Mouse (Mus musculus): ENCODE results near the gene Hivep3. TPM values are rescaled to one million over a fixed set of nuclear protein-coding genes. Genes with fewer than 3 reads are reported as not detected.

The Hivep3 gene
- polyA plus RNA-seq, 2 experiments = 3.8 to 5.1 TPM

- no peaks in the 10 kb centered on the region for H3K9me3 ChIP-seq (ENCODE audit: control insufficient read depth, low read length)
- no peaks in the 10 kb centered on the region for H3K36me3 ChIP-seq (ENCODE audit: control insufficient read depth, insufficient read depth, low read length)
- TF ChIP-seq POLR2A (IDR thresholded peaks at IDR 0.05; ENCODE audit: borderline replicate concordance, extremely low read depth, insufficient read depth, insufficient read length) = no peak
- no peak overlapping the region for H3K27ac ChIP-seq (replicated peaks; ENCODE audit: low read depth, low read length)
- ATAC-seq (ENCODE audit: low FRiP score, low read depth) (no peak), DNase-seq (ENCODE audit: low spot score) (no peak)
- no peak overlapping the region for H3K4me2 ChIP-seq (replicated peaks; ENCODE audit: low read depth, low read length, severe bottlenecking)
- no peaks in the 10 kb centered on the region for H3K27me3 ChIP-seq (ENCODE audit: control insufficient read depth, insufficient read depth, low read length)
- H3K4me3 ChIP-seq (replicated peaks; ENCODE audit: low read length) = no peak overlapping the region
- WGBS = 85% methylated on average over 4 of the region's 4 CpGs
- no peak overlapping the region for H3K9ac ChIP-seq (ENCODE audit: low read depth, low read length, severe bottlenecking)
- H3K4me1 ChIP-seq (ENCODE audit: control insufficient read depth, insufficient read depth, low read length) = no peaks in the 10 kb centered on the region
Measured at GRCm38 (mm10) chr4:119904296-119904695, 170.7 kb downstream of the Hivep3 start.

GRCm38 (mm10) chr4:119907106-119907505 is 173.5 kb downstream of the Hivep3 start:
- Histone ChIP-seq H3K27me3 (ENCODE audit: control insufficient read depth, insufficient read depth, low read length) (no peaks in the 10 kb centered on the region), H3K27ac (replicated peaks; ENCODE audit: low read depth, low read length) (no peak overlapping the region), H3K9me3 (ENCODE audit: control insufficient read depth, low read length) (no peaks in the 10 kb centered on the region), H3K36me3 (ENCODE audit: control insufficient read depth, insufficient read depth, low read length) (no peaks in the 10 kb centered on the region), H3K4me2 (replicated peaks; ENCODE audit: low read depth, low read length, severe bottlenecking) (no peak overlapping the region), H3K4me3 (replicated peaks; ENCODE audit: low read length) (no peak overlapping the region), H3K4me1 (ENCODE audit: control insufficient read depth, insufficient read depth, low read length) (no peaks in the 10 kb centered on the region), H3K9ac (ENCODE audit: low read depth, low read length, severe bottlenecking) (no peak overlapping the region)
- 78% methylated on average over 4 of the region's 4 CpGs for WGBS
- DNase-seq (ENCODE audit: low spot score) (no peak), ATAC-seq (ENCODE audit: low FRiP score, low read depth) (no peak)
- TF ChIP-seq POLR2A (IDR thresholded peaks at IDR 0.05; ENCODE audit: borderline replicate concordance, extremely low read depth, insufficient read depth, insufficient read length) = no peak

DNA sequence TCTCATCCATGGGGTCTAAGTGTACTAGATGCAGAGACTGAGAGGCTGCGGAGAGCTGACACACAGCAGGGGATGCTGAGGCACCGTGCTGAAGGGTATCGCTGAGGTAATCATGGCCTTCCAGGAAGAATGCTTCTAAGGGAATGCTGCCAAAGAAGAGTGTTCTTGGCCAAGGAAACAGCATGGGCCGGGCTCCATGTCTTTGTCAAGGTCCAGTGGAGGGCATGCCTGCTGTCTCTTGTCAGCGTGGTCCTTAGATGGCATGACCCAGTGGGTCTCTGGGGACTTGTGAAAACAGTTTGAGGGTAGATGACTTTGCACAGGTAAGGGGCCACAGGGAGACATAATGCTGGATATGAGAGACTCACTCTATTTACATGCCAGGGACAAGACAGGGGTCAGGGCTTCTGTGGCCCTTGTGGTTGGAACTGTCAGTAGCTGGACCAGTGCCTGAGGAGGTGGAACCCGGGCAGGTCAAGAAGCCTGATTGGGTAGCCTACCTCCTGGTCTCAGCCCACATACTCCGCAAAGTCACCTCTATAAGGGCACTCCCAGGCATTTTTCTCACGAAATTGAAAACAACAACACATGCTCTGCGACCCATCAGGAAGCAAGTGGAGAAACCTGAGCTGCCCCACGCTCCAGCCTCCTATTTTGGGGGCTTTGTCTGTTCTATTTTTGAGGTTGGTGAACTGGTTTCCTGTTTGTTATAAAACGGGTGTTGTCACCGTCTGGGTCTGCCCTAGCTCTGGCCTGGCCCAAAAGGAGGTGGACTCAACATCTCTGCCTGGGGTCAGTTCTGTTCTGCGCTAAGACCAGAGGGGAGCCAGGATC is 177.7 kb downstream of the Hivep3 start:
- no peak for TF ChIP-seq POLR2A (IDR thresholded peaks at IDR 0.05; ENCODE audit: borderline replicate concordance, extremely low read depth, insufficient read depth, insufficient read length)
- DNase-seq (ENCODE audit: low spot score) = no peak
- no peaks in the 10 kb centered on the region for H3K27me3 ChIP-seq (ENCODE audit: control insufficient read depth, insufficient read depth, low read length)
- no peak overlapping the region for H3K9ac ChIP-seq (ENCODE audit: low read depth, low read length, severe bottlenecking)
- no peaks in the 10 kb centered on the region for H3K36me3 ChIP-seq (ENCODE audit: control insufficient read depth, insufficient read depth, low read length)
- no peaks in the 10 kb centered on the region for H3K9me3 ChIP-seq (ENCODE audit: control insufficient read depth, low read length)
- H3K4me3 ChIP-seq (replicated peaks; ENCODE audit: low read length) = no peak overlapping the region
- 66% methylated on average over 13 of the region's 13 CpGs for WGBS
- no peaks in the 10 kb centered on the region for H3K4me1 ChIP-seq (ENCODE audit: control insufficient read depth, insufficient read depth, low read length)
- no peak overlapping the region for H3K4me2 ChIP-seq (replicated peaks; ENCODE audit: low read depth, low read length, severe bottlenecking)
- H3K27ac ChIP-seq (replicated peaks; ENCODE audit: low read depth, low read length) = no peak overlapping the region
- no peak for ATAC-seq (ENCODE audit: low FRiP score, low read depth)

DNA sequence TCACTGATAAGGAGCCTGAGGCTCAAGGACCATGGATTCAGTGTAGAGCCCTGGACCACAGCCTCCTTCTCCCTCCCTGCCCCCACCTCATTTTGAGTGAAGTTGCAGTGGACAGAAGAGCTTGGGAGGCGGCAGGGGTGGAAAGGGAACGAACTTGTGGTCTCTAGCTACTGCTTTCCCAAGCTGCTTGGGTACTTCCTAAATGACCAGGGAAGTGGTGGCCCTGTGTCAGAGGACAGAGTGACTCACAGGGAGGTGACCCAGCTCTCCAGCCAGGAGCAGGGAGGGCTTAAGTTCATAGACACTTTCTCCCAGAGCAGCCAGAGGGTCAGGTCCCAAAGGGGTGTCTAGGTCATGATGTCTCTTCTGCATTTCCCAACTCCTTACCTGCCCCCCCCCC is 178.6 kb downstream of the Hivep3 start:
- 54% methylated on average over 2 of the region's 2 CpGs for WGBS
- no peak for DNase-seq (ENCODE audit: low spot score)
- Histone ChIP-seq H3K4me3 (replicated peaks; ENCODE audit: low read length) (no peak overlapping the region), H3K27me3 (ENCODE audit: control insufficient read depth, insufficient read depth, low read length) (no peaks in the 10 kb centered on the region), H3K4me2 (replicated peaks; ENCODE audit: low read depth, low read length, severe bottlenecking) (no peak overlapping the region), H3K4me1 (ENCODE audit: control insufficient read depth, insufficient read depth, low read length) (no peaks in the 10 kb centered on the region), H3K36me3 (ENCODE audit: control insufficient read depth, insufficient read depth, low read length) (no peaks in the 10 kb centered on the region), H3K9me3 (ENCODE audit: control insufficient read depth, low read length) (no peaks in the 10 kb centered on the region), H3K9ac (ENCODE audit: low read depth, low read length, severe bottlenecking) (no peak overlapping the region), H3K27ac (replicated peaks; ENCODE audit: low read depth, low read length) (no peak overlapping the region)
- no peak for TF ChIP-seq POLR2A (IDR thresholded peaks at IDR 0.05; ENCODE audit: borderline replicate concordance, extremely low read depth, insufficient read depth, insufficient read length)
- no peak for ATAC-seq (ENCODE audit: low FRiP score, low read depth)

DNA sequence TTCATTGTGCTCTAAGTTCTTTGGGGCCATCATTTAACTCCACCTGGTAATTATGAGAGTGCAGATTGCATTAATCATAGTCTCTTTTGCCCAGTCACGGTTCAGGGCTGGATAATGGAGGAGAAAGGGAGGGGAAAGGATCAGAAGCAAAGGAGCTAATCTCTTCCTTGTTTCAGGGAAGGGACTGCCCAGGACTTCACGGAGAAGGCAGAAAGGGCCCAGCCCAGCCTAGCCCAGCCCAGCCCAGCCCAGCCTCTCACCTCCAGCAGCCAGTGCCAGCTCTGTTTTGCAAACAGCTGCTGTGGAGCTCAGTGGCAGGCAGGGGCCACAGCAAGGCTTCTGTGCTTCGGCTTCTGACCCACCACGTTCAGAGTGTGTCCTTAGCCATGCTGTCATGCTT is 180.6 kb downstream of the Hivep3 start:
- Histone ChIP-seq H3K4me1 (ENCODE audit: control insufficient read depth, insufficient read depth, low read length) (no peaks in the 10 kb centered on the region), H3K4me2 (replicated peaks; ENCODE audit: low read depth, low read length, severe bottlenecking) (no peak overlapping the region), H3K9me3 (ENCODE audit: control insufficient read depth, low read length) (no peaks in the 10 kb centered on the region), H3K36me3 (ENCODE audit: control insufficient read depth, insufficient read depth, low read length) (no peaks in the 10 kb centered on the region), H3K27ac (replicated peaks; ENCODE audit: low read depth, low read length) (no peak overlapping the region), H3K9ac (ENCODE audit: low read depth, low read length, severe bottlenecking) (no peak overlapping the region), H3K4me3 (replicated peaks; ENCODE audit: low read length) (no peak overlapping the region), H3K27me3 (ENCODE audit: control insufficient read depth, insufficient read depth, low read length) (no peaks in the 10 kb centered on the region)
- DNase-seq (ENCODE audit: low spot score) (no peak), ATAC-seq (ENCODE audit: low FRiP score, low read depth) (no peak)
- no peak for TF ChIP-seq POLR2A (IDR thresholded peaks at IDR 0.05; ENCODE audit: borderline replicate concordance, extremely low read depth, insufficient read depth, insufficient read length)
- 20% methylated on average over 4 of the region's 4 CpGs for WGBS
